Mouse (Mus musculus) lung, embryonic 14.5 days (tissue): ENCODE data around the gene Ryr3. TPM values are rescaled to one million over a fixed set of nuclear protein-coding genes. Genes with fewer than 3 reads are reported as not detected.

Experiments used
- ATAC-seq: fragments of 200-750 bp; cut with Nextera tagmentation; 2 replicates; pipeline ENCODE4 v1.8.0; 2017; ENCODE audit warnings: mild to moderate bottlenecking, moderate TSS enrichment, moderate library complexity; ENCODE audit not compliant: insufficient read depth
- DNase-seq: peaks from one replicate; pipeline ENCODE4 v3.0.0-alpha.2; 2015
- H3K27ac ChIP-seq: fragments of 300-500 bp; sonication (generic); 2 replicates; pipeline ENCODE4 v1.5.1; 2014; ENCODE audit warnings: low read depth, mild to moderate bottlenecking, moderate library complexity
- H3K27me3 ChIP-seq: fragments of 300-500 bp; sonication (generic); 2 replicates; pipeline ENCODE4 v1.6.1; 2014; ENCODE audit warnings: low read length, control low read depth; ENCODE audit not compliant: insufficient read depth
- H3K36me3 ChIP-seq: fragments of 300-500 bp; sonication (generic); 2 replicates; pipeline ENCODE4 v1.6.1; 2014; ENCODE audit warnings: control low read depth; ENCODE audit not compliant: insufficient read depth
- H3K4me1 ChIP-seq: fragments of 300-500 bp; sonication (generic); 2 replicates; pipeline ENCODE4 v1.6.1; 2014; ENCODE audit warnings: antibody characterized with exemption, control low read depth; ENCODE audit not compliant: insufficient read depth
- H3K4me2 ChIP-seq: fragments of 300-500 bp; sonication (generic); 2 replicates; pipeline ENCODE4 v1.6.1; 2014; ENCODE audit warnings: mild to moderate bottlenecking
- H3K4me3 ChIP-seq: fragments of 300-500 bp; sonication (generic); 2 replicates; pipeline ENCODE4 v1.5.1; 2014; ENCODE audit warnings: low read depth, low read length
- H3K9ac ChIP-seq: fragments of 300-500 bp; sonication (generic); 2 replicates; pipeline ENCODE4 v1.6.1; 2014
- H3K9me3 ChIP-seq: fragments of 300-500 bp; sonication (generic); 2 replicates; pipeline ENCODE4 v1.6.1; 2016; ENCODE audit warnings: low read depth, low read length, control low read depth
- CTCF ChIP-seq: IDR thresholded peaks from 2 replicates; pipeline ENCODE4 v1.5.1; 2016; ENCODE audit warnings: antibody characterized with exemption, low read depth
- WGBS: fragments of 180-500 bp; shearing (Covaris S2); extraction: QIAGEN DNeasy Blood & Tissue Kit; methylation state at CpG from one replicate; pipeline ENCODE4 v1.1.7; 2014; 5-methylcytosine and 5-hydroxymethylcytosine counted together
- polyA plus RNA-seq: library from polyadenylated mRNA; unstranded; fragments of >200 nt; fragmentation: Nextera tagmentation; extraction: Ambion mirVana; gene quantifications from 2 replicates; pipeline ENCODE4 v1.2.1, GENCODE M21; 2014

The Ryr3 gene
- polyA plus RNA-seq, 1 experiment from 2014 or later = 1.7 TPM

GRCm38 (mm10) chr2:112761196-112761913 is 455.5 kb downstream of the Ryr3 start:
- no peak for ATAC-seq
- Histone ChIP-seq H3K9ac (no peak overlapping the region), H3K36me3 (no peaks in the 10 kb centered on the region), H3K27me3 (no peaks in the 10 kb centered on the region), H3K4me2 (no peak overlapping the region), H3K9me3 (no peaks in the 10 kb centered on the region), H3K4me1 (no peaks in the 10 kb centered on the region), H3K27ac (no peak overlapping the region), H3K4me3 (no peak overlapping the region)
- no peak for DNase-seq
- WGBS = 56% methylated on average over 6 of the region's 6 CpGs
- no peak for TF ChIP-seq CTCF

DNA sequence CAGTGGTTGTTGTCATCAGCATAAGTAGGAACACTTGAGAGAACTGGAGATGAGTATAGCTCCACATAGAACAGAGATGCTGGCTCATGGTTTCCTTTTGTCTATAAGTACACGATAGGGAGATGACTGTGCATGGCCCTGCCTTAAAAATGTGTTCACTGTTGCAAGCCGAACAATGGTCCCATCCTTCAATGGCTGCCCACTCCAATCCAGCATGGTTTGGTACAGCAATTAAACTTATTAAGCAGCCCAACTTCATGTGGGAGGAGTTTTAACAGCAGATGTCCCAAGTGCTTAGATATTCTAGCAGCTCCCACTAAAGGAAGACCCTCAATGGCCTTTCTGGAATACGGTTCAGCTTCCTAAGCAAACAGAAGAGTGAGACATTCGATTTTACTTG is 456.2 kb downstream of the Ryr3 start:
- ATAC-seq (no peak), DNase-seq (no peak)
- H3K36me3 ChIP-seq = no peaks in the 10 kb centered on the region
- no peaks in the 10 kb centered on the region for H3K9me3 ChIP-seq
- H3K27me3 ChIP-seq = no peaks in the 10 kb centered on the region
- WGBS = 52% methylated on average over 4 of the region's 4 CpGs
- no peak overlapping the region for H3K4me3 ChIP-seq
- no peak overlapping the region for H3K27ac ChIP-seq
- no peak for TF ChIP-seq CTCF
- no peaks in the 10 kb centered on the region for H3K4me1 ChIP-seq
- H3K4me2 ChIP-seq = no peak overlapping the region
- no peak overlapping the region for H3K9ac ChIP-seq

- peak; percentile 30 for TF ChIP-seq CTCF
- H3K9ac ChIP-seq = no peak overlapping the region
- H3K27ac ChIP-seq = no peak overlapping the region
- H3K4me3 ChIP-seq = no peak overlapping the region
- no peak overlapping the region for H3K4me2 ChIP-seq
- no peaks in the 10 kb centered on the region for H3K27me3 ChIP-seq
- no peak for DNase-seq
- WGBS = 67% methylated on average over 5 of the region's 5 CpGs
- ATAC-seq = no peak
- H3K4me1 ChIP-seq = no peaks in the 10 kb centered on the region
- H3K36me3 ChIP-seq = no peaks in the 10 kb centered on the region
- H3K9me3 ChIP-seq = no peaks in the 10 kb centered on the region
Observed at GRCm38 (mm10) chr2:112759678-112760077, 457.2 kb downstream of the Ryr3 start.

GRCm38 (mm10) chr2:112758732-112759131 is 458.2 kb downstream of the Ryr3 start:
- H3K4me1 ChIP-seq = no peaks in the 10 kb centered on the region
- no peaks in the 10 kb centered on the region for H3K9me3 ChIP-seq
- ATAC-seq = no peak
- H3K27me3 ChIP-seq = no peaks in the 10 kb centered on the region
- H3K27ac ChIP-seq = no peak overlapping the region
- no peak for DNase-seq
- no peak overlapping the region for H3K4me3 ChIP-seq
- no peak for TF ChIP-seq CTCF
- WGBS = 87% methylated on average over 2 of the region's 2 CpGs
- H3K4me2 ChIP-seq = no peak overlapping the region
- H3K36me3 ChIP-seq = no peaks in the 10 kb centered on the region
- H3K9ac ChIP-seq = no peak overlapping the region

DNA sequence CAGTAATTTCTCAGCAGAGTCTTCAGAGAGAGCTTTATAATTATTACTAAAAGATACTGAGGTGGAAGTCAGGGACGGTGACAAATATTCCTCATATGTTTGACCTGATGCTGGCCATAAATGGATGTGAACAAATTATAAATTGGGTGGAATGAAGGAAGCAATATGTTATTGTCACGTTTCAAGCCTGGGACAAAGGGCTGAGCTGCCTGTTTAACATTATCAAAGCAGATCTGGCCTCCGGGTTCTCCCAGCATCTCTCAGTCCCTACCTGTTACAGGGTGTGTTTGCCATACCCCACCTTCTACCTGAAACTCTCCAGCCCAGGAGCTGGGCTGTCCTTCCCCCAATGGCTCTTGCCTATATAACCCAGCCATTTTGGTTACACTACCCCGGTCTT is 463.6 kb downstream of the Ryr3 start:
- Histone ChIP-seq H3K27ac (no peak overlapping the region), H3K4me3 (no peak overlapping the region), H3K36me3 (no peaks in the 10 kb centered on the region), H3K9me3 (no peaks in the 10 kb centered on the region), H3K9ac (no peak overlapping the region), H3K27me3 (no peaks in the 10 kb centered on the region), H3K4me1 (no peaks in the 10 kb centered on the region), H3K4me2 (no peak overlapping the region)
- no peak for TF ChIP-seq CTCF
- ATAC-seq (no peak), DNase-seq (no peak)
- 56% methylated on average over 4 of the region's 4 CpGs for WGBS

- Histone ChIP-seq H3K36me3 (no peaks in the 10 kb centered on the region), H3K4me1 (no peaks in the 10 kb centered on the region), H3K9ac (no peak overlapping the region), H3K27ac (no peak overlapping the region), H3K27me3 (no peaks in the 10 kb centered on the region), H3K4me3 (no peak overlapping the region), H3K4me2 (no peak overlapping the region), H3K9me3 (no peaks in the 10 kb centered on the region)
- no peak for TF ChIP-seq CTCF
- 75% methylated on average over 5 of the region's 5 CpGs for WGBS
- ATAC-seq (no peak), DNase-seq (no peak)
Observed at GRCm38 (mm10) chr2:112751416-112751815, 465.5 kb downstream of the Ryr3 start.

DNA sequence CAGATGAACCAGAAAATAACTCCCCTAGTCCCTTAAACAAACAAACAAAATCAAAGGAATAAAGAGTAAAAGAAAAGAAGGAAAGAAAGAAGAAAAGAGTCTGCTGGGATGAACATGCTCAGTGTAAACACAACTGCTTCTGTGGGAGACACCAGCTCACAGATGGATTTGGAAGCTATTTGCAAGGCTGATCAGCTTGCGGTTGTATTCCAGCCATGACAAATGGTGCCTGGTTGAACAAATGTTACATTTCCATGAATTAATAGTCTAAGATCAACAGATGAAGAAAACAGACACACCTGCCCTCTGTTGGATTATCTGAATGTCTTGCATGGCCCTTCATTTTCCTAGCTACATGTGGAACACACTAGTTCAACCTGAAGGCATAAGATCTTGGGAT is 468.4 kb downstream of the Ryr3 start:
- H3K27ac ChIP-seq = no peak overlapping the region
- DNase-seq = no peak
- H3K4me3 ChIP-seq = no peak overlapping the region
- no peaks in the 10 kb centered on the region for H3K27me3 ChIP-seq
- H3K36me3 ChIP-seq = no peaks in the 10 kb centered on the region
- no peaks in the 10 kb centered on the region for H3K9me3 ChIP-seq
- TF ChIP-seq CTCF = no peak
- no peak overlapping the region for H3K9ac ChIP-seq
- no peaks in the 10 kb centered on the region for H3K4me1 ChIP-seq
- 78% methylated on average over 1 of the region's 1 CpGs for WGBS
- no peak overlapping the region for H3K4me2 ChIP-seq
- ATAC-seq = no peak
